Mouse (Mus musculus) kidney, postnatal 14 days (tissue): ENCODE results near the gene Maco1.

Source experiments
- DNase-seq: peaks from one replicate; pipeline ENCODE4 v3.0.0; 2022; ENCODE audit warnings: mixed read lengths

Gene Maco1

GRCm38 (mm10) chr4:134853259-134853636, at the start of gene Maco1:
TSS of gene Maco1 (minus strand) at chr4:134853345.
- peak; percentile 99 for DNase-seq

GRCm38 (mm10) chr4:134901126-134901525, 48.0 kb upstream of the Maco1 start:
- no peak for DNase-seq

DNA sequence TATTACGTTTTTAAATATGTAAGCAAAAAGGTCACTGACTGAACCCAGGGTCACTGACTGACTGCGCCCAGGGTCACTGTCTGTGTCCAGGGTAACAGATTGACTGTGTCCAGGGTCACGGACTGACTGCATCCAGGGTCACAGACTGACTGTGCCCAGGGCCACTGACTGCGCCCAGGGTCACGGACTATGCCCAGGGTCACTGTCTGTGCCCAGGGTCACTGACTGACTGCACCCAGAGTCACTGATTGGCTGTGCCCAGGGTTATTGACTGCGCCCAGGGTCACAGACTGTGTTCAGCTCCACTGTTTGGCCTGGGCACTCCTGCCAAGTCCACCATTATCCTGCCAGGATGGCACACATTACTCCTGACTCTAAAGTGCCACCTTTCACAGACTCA, 44.1 kb upstream of the Maco1 start:
- DNase-seq, result no peak

- DNase-seq, result peak; percentile 68
Observed at GRCm38 (mm10) chr4:134892096-134892495, 39.0 kb upstream of the Maco1 start.

DNA sequence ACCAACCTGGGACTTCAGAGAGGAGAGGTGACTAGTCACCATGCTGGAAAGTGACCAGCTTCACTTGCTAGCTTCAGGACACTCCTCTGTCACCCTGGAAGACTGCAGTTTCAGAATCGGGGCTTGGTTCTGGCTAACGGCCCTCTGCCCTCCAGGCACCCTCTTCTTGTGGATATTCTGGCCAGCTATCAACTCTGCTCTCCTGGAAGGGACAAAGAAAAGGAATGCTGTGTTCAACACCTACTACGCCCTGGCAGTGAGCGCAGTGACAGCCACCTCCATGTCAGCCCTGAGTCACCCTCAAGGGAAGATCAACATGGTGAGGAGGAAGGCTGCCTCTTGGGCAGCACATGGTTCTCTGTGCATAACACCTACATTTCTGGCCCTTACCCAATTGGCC, 31.2 kb upstream of the Maco1 start:
- no peak for DNase-seq

DNA sequence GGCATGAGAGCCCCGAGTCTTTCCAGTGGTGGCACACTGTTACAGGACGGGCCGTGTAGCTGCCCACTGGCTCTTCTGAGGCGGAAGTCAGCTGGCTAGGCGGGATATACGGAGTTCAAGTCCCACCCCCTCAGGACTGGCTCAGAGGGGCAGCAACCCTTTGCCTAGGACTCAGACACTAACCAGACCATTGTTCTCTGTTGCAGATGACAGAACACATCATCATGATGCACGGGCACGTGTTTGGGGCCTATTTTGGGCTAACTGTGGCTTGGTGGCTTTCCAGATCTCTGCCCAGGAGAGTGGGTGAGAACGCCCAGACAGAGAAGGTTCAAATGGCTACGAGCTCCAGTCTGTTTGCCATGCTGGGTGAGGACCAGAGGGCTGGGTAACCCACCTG, 30.7 kb upstream of the Maco1 start:
- no peak for DNase-seq

DNA sequence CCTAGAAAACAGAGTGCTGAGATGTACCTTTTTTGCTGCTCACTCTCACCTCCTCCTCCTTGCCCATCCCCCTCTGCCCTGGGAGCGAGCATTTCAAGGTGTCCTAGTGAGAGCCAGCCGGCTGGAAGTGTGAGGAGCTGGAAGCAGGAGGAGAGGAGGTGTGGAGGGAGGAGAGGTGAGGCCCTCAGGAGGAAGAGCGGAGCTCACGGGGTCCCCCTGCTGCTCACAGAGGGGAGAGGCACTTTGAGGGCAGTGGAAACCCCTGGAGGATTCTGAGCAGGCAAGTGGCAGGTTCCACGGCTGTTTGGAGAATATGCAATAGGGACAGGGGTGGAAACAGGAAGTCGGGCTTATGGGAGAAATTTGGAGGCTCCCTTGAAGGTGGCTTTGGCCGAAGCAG, 30.1 kb upstream of the Maco1 start:
- peak; percentile 33 for DNase-seq

DNA sequence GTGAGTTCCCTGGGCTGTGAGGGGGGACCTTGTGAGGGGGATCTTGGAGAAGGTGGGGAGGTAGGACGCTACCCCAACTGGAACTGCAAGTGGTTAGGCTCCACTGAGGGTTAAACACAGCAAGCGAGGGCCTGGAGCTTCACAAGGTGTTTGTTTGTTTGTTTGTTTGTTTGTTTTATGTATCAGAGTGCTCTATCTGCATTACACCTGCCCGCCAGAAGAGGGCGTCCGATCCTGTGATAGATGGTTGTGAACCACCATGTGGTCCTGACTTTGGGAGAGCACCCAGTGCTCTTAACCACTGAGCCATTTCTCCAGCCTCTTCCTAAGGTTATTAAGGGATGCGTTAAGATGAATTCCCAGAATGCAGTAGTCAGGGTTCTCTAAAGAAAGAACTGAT, 26.9 kb upstream of the Maco1 start:
- DNase-seq, result no peak

DNA sequence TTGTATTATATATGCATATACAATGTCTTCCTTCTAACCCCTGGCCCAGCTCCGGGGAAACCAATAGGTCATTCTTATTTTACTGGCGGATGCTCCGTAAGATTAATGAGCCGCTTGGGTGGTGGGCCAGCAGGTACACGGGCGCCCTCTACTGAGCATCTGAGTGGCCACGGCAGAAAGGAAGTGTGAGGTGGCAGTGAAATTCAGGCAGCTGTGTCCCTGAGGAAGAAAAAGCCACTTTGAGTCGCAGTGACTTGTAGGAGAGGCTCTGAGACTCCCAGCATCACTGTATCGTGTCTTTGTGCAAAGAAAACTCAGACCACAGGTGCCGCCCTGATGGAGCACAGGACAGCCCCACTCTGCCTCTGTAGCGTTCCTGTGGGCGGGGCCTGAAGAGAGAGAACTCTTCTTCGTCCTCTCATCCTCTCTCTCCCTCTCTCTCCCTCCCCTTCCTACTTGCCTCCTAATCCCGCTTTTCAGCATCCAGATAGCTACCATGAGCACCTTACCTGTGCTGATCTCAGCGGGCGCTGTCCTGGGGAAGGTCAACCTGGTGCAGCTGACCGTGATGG, 26.4 kb upstream of the Maco1 start:
- DNase-seq, result peak; percentile 86

DNA sequence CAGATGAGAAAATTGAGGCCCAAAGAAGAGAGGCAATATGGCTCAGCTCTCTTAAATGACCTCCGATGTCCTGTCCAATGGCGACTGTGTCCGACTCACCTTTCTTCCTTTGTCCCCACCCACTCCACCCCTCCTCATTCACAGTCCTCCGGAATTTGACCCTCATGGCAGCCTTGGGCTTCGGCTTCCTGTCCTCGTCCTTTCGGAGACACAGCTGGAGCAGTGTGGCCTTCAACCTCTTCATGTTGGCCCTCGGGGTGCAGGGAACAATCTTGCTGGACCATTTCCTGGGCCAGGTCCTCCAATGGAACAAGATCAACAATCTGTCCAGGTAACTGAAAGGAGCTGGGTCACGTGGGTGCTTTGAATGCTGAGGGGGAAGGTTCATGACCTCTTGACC, 23.0 kb upstream of the Maco1 start:
- no peak for DNase-seq

GRCm38 (mm10) chr4:134871950-134872349, 18.8 kb upstream of the Maco1 start:
- no peak for DNase-seq

GRCm38 (mm10) chr4:134871477-134871876, 18.3 kb upstream of the Maco1 start:
- no peak for DNase-seq

DNA sequence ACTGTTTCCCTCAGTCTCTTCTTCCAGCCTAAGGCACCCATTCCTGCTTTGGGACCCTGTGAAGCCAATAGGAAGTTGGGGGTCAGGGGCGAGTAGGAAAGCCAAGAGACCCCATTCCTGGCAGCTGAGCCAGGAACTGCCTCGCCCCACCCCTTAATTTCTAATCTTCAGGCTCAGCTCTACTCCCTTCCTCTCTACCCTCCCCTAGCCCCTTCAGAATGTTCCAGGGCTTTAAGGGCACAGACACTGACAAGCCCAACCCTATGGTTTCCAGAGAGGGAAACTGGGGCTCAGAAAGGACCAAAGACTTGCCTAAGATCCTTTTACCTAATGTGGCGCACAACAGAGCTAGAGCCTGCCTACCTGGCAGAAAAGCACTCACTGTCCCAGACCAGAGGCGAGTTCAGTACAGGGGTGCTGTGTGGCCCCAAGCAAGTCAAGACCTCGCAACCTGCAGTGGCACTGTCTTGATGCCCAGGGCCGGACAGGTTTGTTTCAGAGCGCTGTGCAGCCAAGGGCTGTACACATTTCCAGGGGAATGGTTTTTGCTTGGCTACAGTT, 16.8 kb upstream of the Maco1 start:
- no peak for DNase-seq

DNA sequence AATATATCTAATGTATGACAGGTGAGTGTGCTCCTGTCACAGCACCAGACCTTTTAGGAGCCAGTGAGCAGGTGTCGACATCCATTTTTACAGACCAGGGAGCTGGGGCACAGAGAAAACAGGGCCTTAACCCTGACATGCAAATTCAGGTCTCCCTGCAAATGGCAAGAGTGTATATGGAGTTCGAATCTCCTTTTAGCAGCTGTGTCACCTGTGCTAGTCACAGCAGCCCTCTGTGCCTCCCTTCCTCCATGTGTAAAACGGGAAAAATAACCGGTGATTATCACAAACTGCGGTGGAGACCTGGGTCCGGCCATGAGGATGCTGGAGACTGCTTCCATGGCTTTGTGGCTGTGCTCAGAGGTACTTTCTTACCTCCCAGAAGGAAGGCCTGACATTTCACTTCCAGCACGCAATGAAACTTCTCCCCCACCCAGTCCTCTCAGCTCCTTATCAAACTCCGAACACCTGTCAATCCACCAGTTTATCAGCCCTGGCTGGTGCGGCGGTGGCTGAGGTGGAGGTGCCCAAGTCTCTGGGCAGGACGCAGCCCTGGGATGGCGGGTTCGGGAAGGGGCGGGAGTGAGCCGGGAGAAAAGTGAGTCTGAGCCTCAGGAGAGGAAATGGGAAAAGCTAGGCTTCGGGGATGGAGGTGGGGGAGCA, 16.1 kb upstream of the Maco1 start:
- DNase-seq, result no peak

DNA sequence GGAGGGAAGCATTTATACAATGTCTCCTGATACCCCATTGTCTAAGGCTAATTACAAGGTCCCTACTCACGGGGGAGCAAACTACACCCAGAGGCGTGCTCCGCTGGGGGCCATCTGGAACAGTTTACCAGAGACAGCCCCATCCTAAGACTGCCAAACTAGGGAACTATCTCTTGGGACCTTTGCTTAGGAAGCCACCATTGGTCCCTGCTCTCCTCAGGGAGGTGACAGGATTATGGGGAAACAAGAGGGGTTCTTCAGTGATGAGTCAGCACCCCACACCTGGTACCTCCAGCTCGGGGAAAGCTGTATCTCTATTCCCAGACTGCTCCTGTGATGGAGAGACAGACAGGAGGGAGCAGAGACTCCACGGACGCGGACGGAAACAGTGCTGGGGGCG, 15.3 kb upstream of the Maco1 start:
- DNase-seq, result no peak

- DNase-seq, result no peak
Observed at GRCm38 (mm10) chr4:134868065-134868464, 14.9 kb upstream of the Maco1 start.

GRCm38 (mm10) chr4:134867661-134868060, 14.5 kb upstream of the Maco1 start:
- DNase-seq, result no peak

DNA sequence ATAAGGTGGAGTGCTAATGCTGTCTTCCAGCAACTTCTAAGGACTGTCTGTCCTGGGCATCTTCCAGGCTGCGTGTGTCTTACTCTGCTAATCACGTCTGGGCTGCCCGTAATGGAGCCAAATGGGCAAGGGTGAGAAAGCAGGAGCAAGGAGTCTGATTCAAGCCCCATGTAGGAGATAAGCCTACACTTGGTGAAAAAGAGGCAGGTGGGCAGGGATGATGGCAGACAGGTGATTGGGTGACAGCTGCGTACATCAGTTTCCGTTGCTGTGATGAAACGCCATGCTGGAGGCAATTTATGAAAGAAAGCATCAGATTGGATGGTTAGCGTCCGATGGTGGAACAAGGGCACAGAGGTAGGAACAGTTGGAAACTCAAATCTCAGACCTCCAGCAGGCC, 14.1 kb upstream of the Maco1 start:
- no peak for DNase-seq

- DNase-seq, result no peak
Observed at GRCm38 (mm10) chr4:134865789-134866188, 12.6 kb upstream of the Maco1 start.

- no peak for DNase-seq
Observed at GRCm38 (mm10) chr4:134865340-134865739, 12.2 kb upstream of the Maco1 start.

DNA sequence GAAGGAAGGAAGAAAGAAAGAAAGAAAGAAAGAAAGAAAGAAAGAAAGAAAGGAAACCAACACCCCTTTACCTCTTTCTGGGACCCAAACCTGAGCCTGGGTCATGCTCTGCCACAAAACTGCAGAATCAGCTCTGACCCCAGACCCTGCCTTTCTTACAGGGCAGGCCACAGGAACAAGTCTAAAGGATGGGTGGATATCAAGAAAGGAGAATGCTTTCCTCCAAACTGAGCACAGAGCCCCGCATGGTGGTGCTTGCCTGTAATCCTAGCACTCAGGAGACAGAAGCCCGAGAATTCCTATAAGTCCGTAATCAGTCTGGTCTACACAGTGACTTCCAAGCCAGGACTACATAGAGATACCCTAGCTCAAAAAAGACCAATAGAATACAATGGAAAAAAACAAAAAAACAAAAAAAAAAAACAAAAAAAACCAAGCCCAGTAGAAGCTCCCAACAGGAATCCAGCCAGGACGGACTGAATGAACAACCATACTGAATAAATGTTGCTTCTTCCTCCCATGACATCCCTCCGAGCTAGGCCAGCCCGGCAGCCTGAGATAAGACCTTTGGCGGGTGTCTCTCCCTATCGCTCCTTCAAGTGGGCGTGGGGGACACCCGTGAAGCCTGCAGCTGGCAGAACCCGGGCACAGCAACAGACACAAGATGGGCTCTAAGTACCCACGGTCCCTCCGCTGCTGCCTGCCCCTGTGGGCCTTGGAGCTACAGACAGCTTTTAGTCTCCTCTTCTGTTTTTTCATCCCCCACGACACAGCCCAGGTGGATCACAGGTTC, 11.0 kb upstream of the Maco1 start, which contains the start of gene Rhd:
Rhd (plus strand) TSS at position 600 of the 793 bp plus-strand sequence.
- no peak for DNase-seq

GRCm38 (mm10) chr4:134862996-134863395, 9.9 kb upstream of the Maco1 start:
- no peak for DNase-seq

DNA sequence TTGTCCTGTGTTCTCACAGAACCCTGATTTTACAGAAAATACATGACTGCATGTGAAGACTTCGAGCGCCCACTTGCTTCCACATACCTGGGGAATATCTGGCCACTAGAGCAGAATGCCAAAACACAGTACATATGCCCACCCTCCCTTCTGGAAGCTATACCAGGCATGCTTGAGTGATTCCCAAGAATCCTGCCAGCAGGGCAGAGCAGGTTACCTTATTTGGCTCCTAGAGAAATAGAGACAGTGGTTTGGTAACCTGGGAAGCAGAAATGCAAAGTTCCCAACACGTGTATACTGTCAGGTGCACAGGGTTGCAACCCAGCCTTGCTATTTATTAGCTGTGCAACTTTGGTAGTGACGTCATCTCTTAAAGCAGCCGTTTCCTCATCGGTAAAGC, 8.7 kb upstream of the Maco1 start:
- DNase-seq, result peak; percentile 62

DNA sequence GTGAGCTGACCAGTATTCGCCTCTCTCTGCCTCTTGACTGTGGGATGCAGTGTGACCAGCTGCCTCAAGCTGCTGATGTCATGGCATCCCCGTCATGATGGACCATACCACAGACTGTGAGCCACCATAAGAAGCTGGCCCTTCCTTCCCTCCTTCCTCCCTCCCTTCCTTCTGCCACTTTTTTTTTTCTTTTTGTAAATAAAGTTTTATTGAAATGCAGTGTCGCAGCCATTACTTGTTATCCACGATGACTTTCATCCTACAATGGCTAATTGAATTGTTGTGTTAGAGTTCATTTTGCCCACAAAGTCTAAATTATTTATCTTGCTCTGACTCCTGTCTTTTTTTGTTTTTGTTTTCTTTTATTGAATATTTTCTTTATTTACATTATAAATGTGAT, 5.3 kb upstream of the Maco1 start:
- DNase-seq, result no peak
